Mouse (Mus musculus) olfactory bulb, adult 2 months (tissue): Measurements from ENCODE around the gene Ap2b1. TPM values are rescaled to one million over a fixed set of nuclear protein-coding genes. Genes with fewer than 3 reads are reported as not detected.
A peak's percentile ranks its signal among the peaks of the same experiment; 100 is the strongest.

Source experiments
- H3K27ac ChIP-seq: fragments of 200-500 bp; 2 replicates; pipeline ENCODE4 v1.5.1; 2012; ENCODE audit warnings: low read depth, low read length; ENCODE audit not compliant: insufficient read depth
- H3K4me1 ChIP-seq: fragments of 200-500 bp; 2 replicates; pipeline ENCODE4 v1.6.1; 2012; ENCODE audit warnings: low read length; ENCODE audit not compliant: control insufficient read depth, insufficient read depth
- H3K4me3 ChIP-seq: fragments of 200-500 bp; 2 replicates; pipeline ENCODE4 v1.5.1; 2012; ENCODE audit warnings: mild to moderate bottlenecking, low read depth, low read length, moderate library complexity; ENCODE audit not compliant: insufficient read depth
- CTCF ChIP-seq: fragments of 200-500 bp; IDR thresholded peaks from 2 replicates; pipeline ENCODE4 v1.5.1; 2012; ENCODE audit warnings: low read depth, mild to moderate bottlenecking, low read length, moderate library complexity; ENCODE audit not compliant: insufficient read depth
- POLR2A ChIP-seq: fragments of 200-500 bp; IDR thresholded peaks from 2 replicates; pipeline ENCODE4 v1.6.1; 2012; ENCODE audit warnings: mild to moderate bottlenecking, low read depth, low read length, moderate library complexity; ENCODE audit not compliant: insufficient read depth
- WGBS: fragments of 180-500 bp; shearing (Covaris S2); methylation state at CpG from one replicate; pipeline ENCODE4 v1.1.7; 2018; 5-methylcytosine and 5-hydroxymethylcytosine counted together
- polyA plus RNA-seq: library from polyadenylated mRNA; stranded (reverse); fragments of >200 nt; gene quantifications from 2 replicates; pipeline ENCODE4 v1.2.4, GENCODE M21; 2012; ENCODE audit warnings: low replicate concordance; ENCODE audit not compliant: missing spikeins, insufficient read depth, insufficient read length

Gene Ap2b1
- polyA plus RNA-seq, 1 experiment = not detected

- TF ChIP-seq POLR2A (no peak), CTCF (no peak)
- Histone ChIP-seq H3K4me1 (no peaks in the 10 kb centered on the region), H3K27ac (no peak overlapping the region), H3K4me3 (no peak overlapping the region)
- WGBS = 93% methylated on average over 2 of the region's 2 CpGs
Measured at GRCm38 (mm10) chr11:83294133-83294532, 4.7 kb upstream of the Ap2b1 start.

GRCm38 (mm10) chr11:83297816-83298215 is 1.0 kb upstream of the Ap2b1 start:
- 68% methylated on average over 6 of the region's 6 CpGs for WGBS
- Histone ChIP-seq H3K4me1 (peaks cover 2% of the 10 kb centered on the region; the same call in 1 of the 2 replicates), H3K4me3 (no peak overlapping the region), H3K27ac (no peak overlapping the region)
- no peak for TF ChIP-seq CTCF
- no peak for TF ChIP-seq POLR2A

- 92% methylated on average over 9 of the region's 9 CpGs for WGBS
- Histone ChIP-seq H3K4me1 (peaks cover 6% of the 10 kb centered on the region; the same call in 1 of the 2 replicates), H3K27ac (no peak overlapping the region), H3K4me3 (no peak overlapping the region)
- no peak for TF ChIP-seq CTCF
- TF ChIP-seq POLR2A = no peak
Measured at GRCm38 (mm10) chr11:83299724-83300123, 900 bp downstream of the Ap2b1 start.

GRCm38 (mm10) chr11:83301431-83301831 is 2.6 kb downstream of the Ap2b1 start:
- H3K4me3 ChIP-seq = no peak overlapping the region
- WGBS = 75% methylated on average over 2 of the region's 2 CpGs
- TF ChIP-seq POLR2A (no peak), CTCF (no peak)
- peaks cover 7% of the 10 kb centered on the region; the same call in 1 of the 2 replicates for H3K4me1 ChIP-seq
- no peak overlapping the region for H3K27ac ChIP-seq

- H3K4me3 ChIP-seq = peak overlapping the region; percentile 77
- 5% methylated on average over 10 of the region's 10 CpGs for WGBS
- peaks cover 7% of the 10 kb centered on the region; the same call in 1 of the 2 replicates for H3K4me1 ChIP-seq
- TF ChIP-seq POLR2A (no peak), CTCF (no peak)
- peak overlapping the region; percentile 67 for H3K27ac ChIP-seq
Measured at GRCm38 (mm10) chr11:83302124-83302523, 3.3 kb downstream of the Ap2b1 start.

GRCm38 (mm10) chr11:83302526-83303251 is 3.9 kb downstream of the Ap2b1 start, which contains the start of gene Pex12:
Gene Pex12, minus strand, starts transcription at chr11:83302586.
- TF ChIP-seq CTCF (no peak), POLR2A (peak; percentile 61)
- under 1% methylated on average over 51 of the region's 51 CpGs for WGBS
- Histone ChIP-seq H3K4me1 (peaks cover 7% of the 10 kb centered on the region; the same call in 1 of the 2 replicates), H3K4me3 (peak within 1 kb of the TSS; percentile 77), H3K27ac (peak within 1 kb of the TSS; percentile 78)

GRCm38 (mm10) chr11:83303751-83304150 is 4.9 kb downstream of the Ap2b1 start:
- no peak overlapping the region for H3K27ac ChIP-seq
- 34% methylated on average over 5 of the region's 5 CpGs for WGBS

GRCm38 (mm10) chr11:83304485-83304884 is 5.7 kb downstream of the Ap2b1 start:
- H3K4me3 ChIP-seq = no peak overlapping the region
- H3K27ac ChIP-seq = no peak overlapping the region
- TF ChIP-seq POLR2A (no peak), CTCF (no peak)
- WGBS = 58% methylated on average over 2 of the region's 2 CpGs
- H3K4me1 ChIP-seq = peaks cover 7% of the 10 kb centered on the region; the same call in 1 of the 2 replicates

More at GRCm38 (mm10) chr11:83303751-83304150, 4.9 kb downstream of the Ap2b1 start:
- TF ChIP-seq CTCF = no peak
- no peak for TF ChIP-seq POLR2A
- H3K4me1 ChIP-seq = peaks cover 7% of the 10 kb centered on the region; the same call in 1 of the 2 replicates
- H3K4me3 ChIP-seq = peak overlapping the region; percentile 21

GRCm38 (mm10) chr11:83306700-83307253 is 8.0 kb downstream of the Ap2b1 start:
- Histone ChIP-seq H3K4me3 (no peak overlapping the region), H3K27ac (no peak overlapping the region), H3K4me1 (peaks cover 5% of the 10 kb centered on the region; the same call in 1 of the 2 replicates)
- WGBS = 82% methylated on average over 4 of the region's 4 CpGs
- no peak for TF ChIP-seq POLR2A
- TF ChIP-seq CTCF = no peak
